Mouse (Mus musculus) cerebral cortex, adult 2 months (tissue): ENCODE measurements around the gene Cdk11b.

Experiments used
- WGBS: fragments of 180-500 bp; shearing (Covaris S2); methylation state at CpG from one replicate; pipeline ENCODE4 v1.1.7; 2018; 5-methylcytosine and 5-hydroxymethylcytosine counted together

Gene Cdk11b

DNA sequence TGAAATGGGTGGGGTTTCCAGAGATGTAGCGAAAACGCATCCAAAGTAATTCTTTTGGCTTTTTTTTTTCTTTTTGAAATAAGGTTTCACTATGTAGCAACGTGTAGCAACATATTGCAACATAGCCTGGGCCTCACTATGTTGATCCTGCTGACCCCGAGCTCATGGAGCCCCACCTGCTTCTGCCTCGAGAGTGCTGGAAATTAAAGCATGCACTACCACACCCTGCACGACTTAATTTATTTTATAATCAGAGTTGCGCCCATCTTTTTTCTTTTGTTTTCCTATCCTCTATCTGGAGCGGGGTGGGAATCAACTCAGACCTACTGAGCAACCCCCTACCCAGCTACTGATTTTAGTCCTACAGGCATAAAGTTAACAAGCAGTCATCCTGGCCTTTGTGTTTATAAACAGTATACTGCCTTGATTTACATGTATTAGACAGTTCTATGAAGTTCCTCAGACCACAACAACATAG lies 45.0 kb downstream of the Cdk11b start:
- 1% methylated on average over 8 of the region's 8 CpGs for WGBS

GRCm38 (mm10) chr4:155670236-155670635 lies 45.6 kb downstream of the Cdk11b start:
- 74% methylated on average over 4 of the region's 4 CpGs for WGBS

DNA sequence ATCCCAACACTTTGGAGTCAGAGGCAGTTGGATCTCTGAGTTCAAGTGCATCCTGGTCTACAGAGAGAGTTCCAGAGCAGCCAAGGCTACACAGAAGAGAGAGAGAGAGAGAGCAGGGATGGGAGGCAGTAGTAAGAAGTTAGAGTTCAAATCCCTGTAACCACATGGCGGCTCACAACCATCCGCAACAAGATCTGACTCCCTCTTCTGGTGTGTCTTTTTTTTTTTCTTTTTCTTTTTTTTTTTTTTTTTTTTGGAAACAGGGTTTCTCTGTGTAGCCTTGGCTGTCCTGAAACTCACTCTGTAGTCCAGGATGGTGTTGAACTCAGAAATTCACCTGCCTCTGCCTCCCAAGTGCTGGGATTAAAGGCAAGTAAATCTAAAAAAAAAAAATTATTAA lies 47.4 kb downstream of the Cdk11b start:
- WGBS, result 41% methylated on average over 2 of the region's 2 CpGs

DNA sequence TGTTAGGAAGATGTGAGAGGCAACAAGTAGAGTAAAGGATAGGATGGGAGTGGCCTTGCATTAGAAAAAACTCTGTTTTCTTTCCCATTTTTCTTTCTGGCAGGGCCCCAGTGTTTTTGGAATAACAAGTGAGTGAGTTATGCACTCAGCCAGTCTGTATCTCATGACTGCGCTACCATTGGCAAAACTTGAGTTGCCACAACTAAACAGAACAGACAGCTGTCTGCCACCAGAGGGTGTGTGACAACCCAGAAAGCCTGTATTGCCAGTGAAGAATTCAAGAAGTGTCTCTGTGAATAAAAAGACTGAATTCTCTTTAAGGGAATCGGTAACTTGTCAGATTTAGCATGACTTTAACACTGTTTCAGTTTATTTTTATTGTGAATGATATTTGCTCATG lies 51.3 kb downstream of the Cdk11b start:
- 24% methylated on average over 2 of the region's 2 CpGs for WGBS

DNA sequence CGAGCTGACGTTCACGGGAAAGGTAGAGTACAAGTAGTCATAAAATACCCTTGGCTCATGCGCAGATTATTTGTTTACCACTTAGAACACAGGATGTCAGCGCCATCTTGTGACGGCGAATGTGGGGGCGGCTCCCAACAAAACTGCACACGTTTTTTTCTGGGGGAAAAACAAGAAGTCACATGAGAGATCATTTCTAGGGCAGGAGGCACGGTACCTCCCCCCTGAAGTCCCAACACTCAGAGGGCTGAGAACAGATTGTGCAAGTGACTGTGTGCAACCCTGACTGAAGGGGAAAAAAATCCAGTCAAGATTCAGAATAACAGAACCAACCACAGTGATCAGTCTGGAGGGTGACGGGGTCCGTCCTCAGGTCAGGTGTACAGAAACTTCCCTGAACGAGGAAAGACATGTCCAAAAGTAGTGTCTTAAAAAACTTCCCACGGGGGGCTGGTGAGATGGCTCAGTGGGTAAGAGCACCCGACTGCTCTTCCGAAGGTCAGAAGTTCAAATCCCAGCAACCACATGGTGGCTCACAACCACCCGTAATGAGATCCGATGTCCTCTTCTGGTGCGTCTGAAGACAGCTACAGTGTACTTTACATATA lies 59.1 kb downstream of the Cdk11b start:
- 89% methylated on average over 16 of the region's 19 CpGs for WGBS

GRCm38 (mm10) chr4:155687764-155688163 lies 63.1 kb downstream of the Cdk11b start:
- WGBS, result 88% methylated on average over 4 of the region's 4 CpGs

DNA sequence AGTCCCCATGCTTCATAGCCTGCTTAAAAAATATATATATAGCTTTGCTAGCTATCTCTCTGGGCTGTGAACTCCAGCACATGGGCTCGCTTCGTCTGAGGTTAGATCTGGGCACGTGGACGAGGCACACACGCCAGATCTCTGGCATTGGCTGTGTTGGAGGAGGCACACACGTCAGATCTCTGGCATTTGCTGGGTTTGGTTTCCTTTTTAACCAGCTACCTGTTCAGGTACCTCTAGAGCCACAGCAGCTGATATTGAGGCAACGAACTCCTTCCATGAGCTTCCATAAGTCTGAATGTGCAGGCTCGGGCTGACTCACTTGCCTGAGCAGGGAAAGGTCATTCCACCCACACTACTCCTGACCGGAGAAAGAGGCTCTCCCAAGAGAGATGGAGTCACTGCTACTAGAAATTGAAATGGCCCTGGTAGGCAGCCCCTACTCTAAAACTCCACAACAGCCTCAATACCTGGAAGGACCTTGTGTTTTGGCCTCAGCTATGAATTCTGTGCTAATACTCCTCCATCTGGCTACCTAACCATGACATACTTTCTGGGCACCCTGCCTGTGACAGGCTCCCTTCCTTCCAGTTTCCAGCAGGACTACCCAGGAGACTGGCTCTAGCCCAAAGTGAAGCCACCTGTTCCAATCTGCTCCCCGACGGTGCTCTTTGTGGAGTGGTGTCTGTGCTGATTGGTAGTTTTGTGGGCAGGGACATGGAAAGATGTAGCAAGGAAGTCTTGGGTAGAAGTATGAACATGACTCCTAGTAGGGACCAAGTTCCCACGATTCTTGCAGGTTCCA lies 66.1 kb downstream of the Cdk11b start:
- 59% methylated on average over 12 of the region's 12 CpGs for WGBS

DNA sequence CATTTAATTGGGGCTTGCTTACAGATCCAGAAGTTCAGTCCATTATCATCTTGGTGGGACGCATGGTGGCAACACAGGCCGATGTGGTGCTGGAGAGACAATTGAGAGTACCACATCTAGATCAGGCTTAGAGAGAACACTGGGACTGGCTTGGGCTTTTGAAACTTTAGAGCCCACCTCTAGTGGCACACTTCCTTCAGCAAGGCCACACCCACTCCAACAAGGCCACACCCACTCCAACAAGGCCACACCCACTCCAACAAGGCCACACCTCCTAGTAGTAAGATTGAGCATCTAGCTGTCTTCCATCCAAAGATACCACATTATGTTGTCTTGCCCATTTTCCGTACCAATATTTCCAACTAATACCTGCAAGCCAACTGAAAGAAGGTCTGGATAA lies 67.8 kb downstream of the Cdk11b start:
- 94% methylated on average over 3 of the region's 3 CpGs for WGBS

DNA sequence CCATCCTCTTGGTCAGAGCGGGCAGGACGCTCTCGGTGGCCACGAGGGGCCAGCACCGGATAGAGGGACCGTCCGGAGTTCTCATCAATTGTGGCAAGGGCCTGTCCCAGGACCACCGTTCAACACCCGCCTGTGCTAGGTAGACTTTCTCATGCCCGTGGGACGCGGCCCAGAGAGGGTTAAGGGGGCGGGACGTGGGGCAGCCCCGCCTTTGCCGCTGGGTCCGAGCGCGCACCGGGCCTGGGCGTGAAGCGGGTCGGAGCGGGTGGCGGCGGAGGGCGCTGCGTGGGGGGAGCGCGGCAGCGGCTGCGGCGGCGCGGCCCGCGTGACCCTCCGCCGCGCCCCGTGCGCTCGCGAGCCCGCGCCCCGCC lies 69.4 kb downstream of the Cdk11b start, which contains the start of gene Fndc10:
Gene Fndc10 (plus strand): TSS at position 232 of the 371 bp plus-strand sequence.
- WGBS, result under 1% methylated on average over 47 of the region's 47 CpGs

DNA sequence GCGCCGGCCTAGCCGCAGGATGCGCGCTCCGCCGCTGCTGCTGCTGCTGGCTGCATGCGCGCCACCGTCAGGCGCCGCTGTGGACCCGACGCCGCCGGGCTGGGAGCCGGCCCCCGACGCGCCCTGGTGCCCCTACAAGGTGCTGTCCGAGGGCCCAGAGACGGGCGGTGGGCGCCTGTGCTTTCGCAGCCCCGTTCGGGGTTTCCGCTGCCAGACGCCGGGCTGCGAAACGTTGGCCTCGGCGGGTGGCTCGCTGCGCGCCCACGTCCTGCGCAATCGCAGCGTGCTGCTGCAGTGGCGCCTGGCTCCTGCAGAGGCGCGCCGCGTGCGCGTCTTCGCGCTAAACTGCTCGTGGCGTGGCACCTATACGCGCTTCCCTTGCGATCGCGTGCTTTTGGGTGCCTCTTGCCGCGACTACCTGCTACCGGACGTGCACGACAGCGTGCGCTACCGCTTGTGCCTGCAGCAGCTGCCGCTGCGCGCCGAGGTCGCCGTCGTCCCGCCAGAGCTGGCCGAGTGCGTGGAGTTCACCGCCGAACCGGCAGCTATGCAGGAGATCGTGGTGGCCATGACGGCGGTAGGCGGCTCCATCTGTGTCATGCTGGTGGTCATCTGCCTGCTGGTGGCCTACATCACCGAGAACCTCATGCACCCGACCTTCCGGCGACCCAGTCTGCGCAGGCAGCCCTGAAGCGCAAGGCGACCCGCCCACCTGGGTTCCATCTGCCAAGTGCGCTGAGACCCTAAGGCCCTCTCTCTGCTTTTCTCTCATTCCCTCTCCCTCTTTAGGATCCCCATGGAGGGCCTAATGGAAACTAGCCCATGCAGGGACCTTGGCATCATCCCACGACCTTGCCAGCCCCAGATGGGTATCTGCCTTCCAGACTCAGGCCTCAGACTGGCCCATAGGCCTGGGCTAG lies 70.1 kb downstream of the Cdk11b start:
- 1% methylated on average over 92 of the region's 92 CpGs for WGBS

- WGBS, result 64% methylated on average over 4 of the region's 4 CpGs
These were observed 70.9 kb downstream of the Cdk11b start for GRCm38 (mm10) chr4:155695531-155696062.

GRCm38 (mm10) chr4:155696261-155697255 lies 71.9 kb downstream of the Cdk11b start:
- WGBS, result 54% methylated on average over 16 of the region's 16 CpGs
